Mouse (Mus musculus) cerebellum, adult 2 months (tissue): ENCODE measurements at regions not wholly inside any gene's neighbourhood (a gene's known extent, or its start where the extent isn't known, plus 50 kb on each side); places are given as distances from the start of the nearest gene placed in this dataset.
A peak's percentile ranks its signal among the peaks of the same experiment; 100 is the strongest.

Source experiments
- DNase-seq, 2 experiments: peaks; one replicate each; pipeline ENCODE4 v3.0.0; 2021
- H3K27ac ChIP-seq: fragments of 200-500 bp; 2 replicates; pipeline ENCODE4 v1.5.1; 2012; ENCODE audit warnings: low read length, control low read depth, inconsistent platforms; ENCODE audit not compliant: insufficient read depth
- H3K27me3 ChIP-seq: fragments of 200-500 bp; 2 replicates; pipeline ENCODE4 v1.6.1; 2012; ENCODE audit warnings: inconsistent platforms, mild to moderate bottlenecking, low read length, moderate library complexity; ENCODE audit not compliant: control insufficient read depth, insufficient read depth
- H3K4me1 ChIP-seq: fragments of 200-500 bp; 2 replicates; pipeline ENCODE4 v1.6.1; 2011; ENCODE audit warnings: low read length; ENCODE audit not compliant: control insufficient read depth, insufficient read depth
- H3K4me3 ChIP-seq: fragments of 200-500 bp; replicated peaks from 2 replicates; pipeline ENCODE3; 2011; ENCODE audit warnings: mild to moderate bottlenecking, low read depth, low read length, control low read depth; ENCODE audit not compliant: insufficient read depth
- CTCF ChIP-seq: fragments of 200-500 bp; IDR thresholded peaks from 2 replicates; pipeline ENCODE4 v1.5.1; 2011; ENCODE audit warnings: low read depth, mild to moderate bottlenecking, control low read depth, low read length, moderate library complexity, borderline replicate concordance; ENCODE audit not compliant: insufficient read depth
- POLR2A ChIP-seq: fragments of 200-500 bp; IDR thresholded peaks from 2 replicates; pipeline ENCODE4 v1.6.1; 2011; ENCODE audit warnings: low read length, control low read depth, borderline replicate concordance; ENCODE audit not compliant: insufficient read depth
- WGBS: fragments of 180-500 bp; shearing (Covaris S2); methylation state at CpG from one replicate; pipeline ENCODE4 v1.1.7; 2018; 5-methylcytosine and 5-hydroxymethylcytosine counted together

DNA sequence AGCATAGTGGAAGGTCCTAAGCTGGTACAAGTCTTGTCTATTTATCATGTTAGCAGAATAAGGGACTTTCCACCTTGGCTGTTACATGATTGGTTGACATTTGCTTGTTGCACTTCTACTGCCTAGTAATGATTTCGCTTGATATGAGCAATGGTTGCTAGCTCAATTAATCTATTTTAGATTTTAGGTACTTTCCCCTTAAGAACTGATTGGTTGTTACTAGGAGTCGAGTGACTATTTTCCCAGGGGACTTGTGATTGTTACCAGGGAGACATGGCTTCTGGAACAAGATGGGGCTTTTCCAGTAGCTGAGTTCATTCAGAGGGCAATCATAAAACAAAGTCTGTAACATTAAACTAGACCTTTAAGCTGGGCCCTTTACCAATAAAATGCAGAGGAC, 100.9 kb downstream of the Nup35 start:
- Histone ChIP-seq H3K27ac (no peak overlapping the region), H3K4me1 (no peaks in the 10 kb centered on the region), H3K4me3 (no peak overlapping the region), H3K27me3 (no peaks in the 10 kb centered on the region)
- DNase-seq, result no peak
- WGBS, result 43% methylated on average over 2 of the region's 2 CpGs
- no peak for TF ChIP-seq POLR2A
- no peak for TF ChIP-seq CTCF

DNA sequence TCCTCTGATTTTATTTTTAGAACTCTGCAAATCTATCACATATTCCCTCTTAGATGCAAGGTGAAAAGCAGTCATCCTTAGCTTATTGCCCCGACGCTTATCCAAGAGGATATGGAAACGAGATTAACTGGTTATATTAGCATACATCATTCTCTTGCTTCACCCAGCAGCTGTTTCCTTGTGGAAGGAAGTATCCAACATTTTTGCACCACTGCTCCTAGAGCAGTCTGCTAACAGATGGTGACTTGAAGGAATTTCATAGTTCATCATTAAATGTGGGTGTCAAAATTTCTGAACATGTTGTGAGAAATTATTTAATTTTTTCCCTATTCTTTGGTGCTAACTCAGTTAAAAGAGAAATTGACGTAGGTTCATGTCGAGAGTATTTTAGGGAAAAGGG, 107.0 kb downstream of the Nup35 start:
- TF ChIP-seq POLR2A, result no peak
- TF ChIP-seq CTCF, result no peak
- Histone ChIP-seq H3K27ac (no peak overlapping the region), H3K4me3 (no peak overlapping the region), H3K27me3 (no peaks in the 10 kb centered on the region), H3K4me1 (no peaks in the 10 kb centered on the region)
- WGBS, result 57% methylated on average over 5 of the region's 5 CpGs
- no peak for DNase-seq

DNA sequence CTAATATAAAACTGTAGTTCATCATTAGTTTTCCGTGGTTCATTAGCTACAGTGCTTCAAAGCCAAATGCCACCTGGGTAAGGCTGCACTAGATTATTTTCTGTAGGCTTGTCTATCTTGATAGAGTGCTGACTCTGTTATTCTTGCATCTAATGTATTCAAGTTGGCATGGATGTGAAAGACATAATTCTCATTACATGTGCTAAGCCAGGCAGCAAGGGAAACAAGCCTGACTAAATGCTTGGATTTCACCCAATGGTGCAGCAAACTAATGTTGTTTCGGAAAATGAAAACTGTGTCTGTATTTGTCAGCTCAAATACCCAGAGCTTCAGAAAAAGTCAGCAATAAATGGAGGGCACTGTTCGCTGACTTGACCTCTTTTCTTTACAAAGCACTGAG, 114.3 kb downstream of the Nup35 start:
- DNase-seq, result peak in 1 of 2 experiments; percentile 14

DNA sequence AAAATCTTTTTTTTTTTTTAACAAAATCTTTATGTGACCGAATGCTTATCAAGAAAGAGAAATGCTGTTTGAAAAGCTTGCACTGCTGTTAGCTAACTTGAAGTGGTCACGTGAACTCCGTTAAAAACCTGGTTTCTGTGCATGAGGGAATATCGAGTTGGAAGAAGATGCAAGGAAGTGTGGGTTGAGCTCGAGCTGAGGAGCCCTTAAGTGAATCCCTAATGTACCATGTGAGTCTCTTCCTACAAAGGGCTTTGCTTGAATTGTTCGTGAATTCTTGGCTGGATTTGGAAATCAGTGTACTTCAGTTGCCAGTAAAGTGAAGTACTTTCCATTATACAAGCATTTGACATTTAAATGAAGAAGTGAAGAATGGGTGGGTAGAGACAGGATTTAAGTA, 129.7 kb downstream of the Nup35 start:
- TF ChIP-seq POLR2A (no peak), CTCF (no peak)
- no peaks in the 10 kb centered on the region for H3K4me1 ChIP-seq
- no peaks in the 10 kb centered on the region for H3K27me3 ChIP-seq
- H3K27ac ChIP-seq, result no peak overlapping the region
- no peak for DNase-seq
- 68% methylated on average over 6 of the region's 6 CpGs for WGBS
- H3K4me3 ChIP-seq, result no peak overlapping the region

More for the DNA sequence above, 114.3 kb downstream of the Nup35 start:
- H3K27me3 ChIP-seq, result no peaks in the 10 kb centered on the region
- no peak overlapping the region for H3K27ac ChIP-seq
- no peak for TF ChIP-seq CTCF
- TF ChIP-seq POLR2A, result no peak
- no peak overlapping the region for H3K4me3 ChIP-seq
- no peaks in the 10 kb centered on the region for H3K4me1 ChIP-seq
- WGBS, result 27% methylated on average over 3 of the region's 3 CpGs

DNA sequence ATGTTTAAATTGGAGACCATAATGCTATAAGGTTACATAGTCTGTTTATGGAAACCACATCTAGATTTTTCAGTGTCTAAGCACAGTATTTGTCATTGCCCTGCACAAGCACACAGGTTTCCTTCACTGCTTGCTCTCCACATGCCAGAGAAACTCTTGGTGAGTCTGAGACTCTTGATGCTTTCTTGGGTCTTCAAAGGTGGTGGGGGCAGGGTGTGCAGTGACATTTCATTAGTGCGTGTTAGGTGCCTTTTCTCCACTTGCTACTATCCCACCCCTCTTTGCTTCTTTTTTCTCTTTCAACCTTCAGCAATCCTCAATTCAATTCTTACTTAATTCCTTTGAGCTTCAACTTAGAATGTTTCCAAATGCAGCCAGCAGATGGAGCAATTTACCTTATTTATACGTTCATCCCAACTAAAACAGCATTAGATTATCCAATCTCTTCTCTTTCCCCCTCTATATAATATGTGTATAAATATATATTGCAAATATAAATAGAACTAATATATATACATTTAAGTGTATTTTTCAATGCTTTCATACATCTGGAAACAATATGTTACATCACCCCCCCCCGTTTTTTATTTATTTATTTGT, 145.1 kb downstream of the Nup35 start:
- H3K4me3 ChIP-seq, result no peak overlapping the region
- DNase-seq, result peak in 1 of 2 experiments; percentile 20
- H3K27me3 ChIP-seq, result no peaks in the 10 kb centered on the region
- TF ChIP-seq CTCF (no peak), POLR2A (no peak)
- 36% methylated on average over 3 of the region's 3 CpGs for WGBS
- H3K27ac ChIP-seq, result no peak overlapping the region
- no peaks in the 10 kb centered on the region for H3K4me1 ChIP-seq

DNA sequence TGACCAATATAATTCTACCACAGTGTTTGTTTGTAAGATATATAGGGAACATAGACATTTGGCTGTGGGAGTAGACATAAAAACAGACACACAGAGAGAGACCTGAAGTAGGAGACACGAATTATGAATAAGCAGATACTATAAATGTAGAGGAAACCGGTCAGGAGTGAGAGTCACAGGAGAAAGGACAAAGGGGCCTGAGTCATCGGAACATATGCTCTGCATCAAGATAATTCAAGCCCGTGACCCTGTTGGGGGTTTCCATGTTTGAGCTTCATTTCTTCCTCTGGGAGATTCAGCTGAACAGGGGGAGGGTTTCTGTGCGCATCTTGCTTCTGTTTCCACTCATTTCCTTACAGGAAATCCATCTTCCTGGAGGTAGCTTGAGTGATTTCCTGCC, 154.1 kb downstream of the Nup35 start:
- Histone ChIP-seq H3K4me1 (peaks cover 2% of the 10 kb centered on the region; the same call in 1 of the 2 replicates), H3K4me3 (no peak overlapping the region), H3K27ac (no peak overlapping the region), H3K27me3 (no peaks in the 10 kb centered on the region)
- peak in 1 of 2 experiments; percentile 33 for DNase-seq
- WGBS, result 19% methylated on average over 5 of the region's 5 CpGs
- no peak for TF ChIP-seq CTCF
- TF ChIP-seq POLR2A, result no peak

DNA sequence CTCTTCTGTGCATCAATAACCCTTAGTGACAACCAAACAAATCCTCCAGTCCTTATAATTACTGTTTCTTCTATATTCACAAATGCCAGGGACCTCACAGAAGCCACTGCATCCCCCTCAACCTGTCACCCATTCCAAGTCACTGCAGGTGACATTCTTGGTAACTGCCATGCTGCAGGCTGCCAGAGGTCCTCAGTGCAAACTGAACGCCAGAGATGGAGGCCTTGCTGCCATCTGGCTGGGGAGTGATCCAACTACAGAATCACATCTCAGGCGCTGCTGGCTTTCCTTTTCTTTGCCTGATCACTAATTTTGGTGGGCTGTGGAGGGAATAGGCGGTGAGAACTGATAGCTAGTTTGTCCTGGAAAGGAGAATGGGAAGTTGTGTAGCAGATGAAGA, 155.4 kb downstream of the Nup35 start:
- 10% methylated on average over 3 of the region's 3 CpGs for whole genome bisulfite sequencing
- Histone ChIP-seq H3K4me1 (peaks cover 2% of the 10 kb centered on the region; the same call in 1 of the 2 replicates), H3K4me3 (no peak overlapping the region), H3K27me3 (no peaks in the 10 kb centered on the region), H3K27ac (no peak overlapping the region)
- peak; percentile 18 to 52 for DNase-seq
- TF ChIP-seq POLR2A (no peak), CTCF (no peak)

DNA sequence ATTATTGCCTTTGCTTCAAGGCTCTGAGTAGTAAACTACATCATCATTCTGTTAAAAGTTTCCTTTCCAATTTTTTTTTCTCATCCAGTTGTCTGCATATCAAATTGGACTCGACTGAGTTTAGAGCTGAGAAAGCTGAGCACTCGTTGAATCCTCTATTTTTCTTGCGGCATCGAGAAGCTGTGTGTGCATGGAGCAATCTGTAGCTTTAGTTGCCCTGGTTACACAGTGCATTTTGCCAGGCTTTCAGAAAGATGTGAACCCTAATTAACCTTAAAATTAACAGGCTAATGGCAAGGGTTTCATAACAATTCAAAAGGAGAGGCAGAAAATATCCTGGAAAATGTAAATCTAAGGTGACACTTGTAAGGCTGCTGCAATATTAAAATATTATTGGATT, 169.3 kb downstream of the Nup35 start:
- no peak overlapping the region for H3K27ac ChIP-seq
- no peaks in the 10 kb centered on the region for H3K27me3 ChIP-seq
- no peak overlapping the region for H3K4me3 ChIP-seq
- no peaks in the 10 kb centered on the region for H3K4me1 ChIP-seq
- no peak for DNase-seq
- TF ChIP-seq POLR2A (no peak), CTCF (no peak)
- WGBS, result 37% methylated on average over 4 of the region's 4 CpGs
